Mouse (Mus musculus) urinary bladder, postnatal 4 days (tissue): Measurements from ENCODE around the gene Crtc3.

Source experiments
- DNase-seq, 2 experiments: peaks; one replicate each; pipeline ENCODE4 v3.0.0; 2021 to 2022; ENCODE audit warnings: low spot score in 2 of 2

Crtc3 gene

DNA sequence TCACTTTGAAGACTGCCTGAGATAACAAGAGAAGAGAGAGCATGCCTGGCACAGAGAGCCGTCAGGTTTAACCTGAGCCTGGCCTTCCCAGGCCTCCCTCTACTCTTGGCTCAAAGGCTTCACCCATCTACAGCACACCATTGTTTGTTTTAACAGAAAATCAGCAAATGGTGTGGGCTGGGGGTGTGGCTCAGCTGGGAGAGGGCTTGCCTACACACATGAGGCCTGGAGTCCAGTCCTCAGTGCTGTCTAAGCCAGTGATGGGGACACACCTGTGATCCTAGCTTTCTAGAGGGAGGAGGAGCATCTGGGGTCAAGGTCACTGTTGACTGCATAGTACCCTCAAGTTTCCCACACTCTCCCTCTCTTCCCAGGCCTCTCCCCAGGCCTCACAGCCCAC, 6.0 kb downstream of the Crtc3 start:
- DNase-seq: no peak

DNA sequence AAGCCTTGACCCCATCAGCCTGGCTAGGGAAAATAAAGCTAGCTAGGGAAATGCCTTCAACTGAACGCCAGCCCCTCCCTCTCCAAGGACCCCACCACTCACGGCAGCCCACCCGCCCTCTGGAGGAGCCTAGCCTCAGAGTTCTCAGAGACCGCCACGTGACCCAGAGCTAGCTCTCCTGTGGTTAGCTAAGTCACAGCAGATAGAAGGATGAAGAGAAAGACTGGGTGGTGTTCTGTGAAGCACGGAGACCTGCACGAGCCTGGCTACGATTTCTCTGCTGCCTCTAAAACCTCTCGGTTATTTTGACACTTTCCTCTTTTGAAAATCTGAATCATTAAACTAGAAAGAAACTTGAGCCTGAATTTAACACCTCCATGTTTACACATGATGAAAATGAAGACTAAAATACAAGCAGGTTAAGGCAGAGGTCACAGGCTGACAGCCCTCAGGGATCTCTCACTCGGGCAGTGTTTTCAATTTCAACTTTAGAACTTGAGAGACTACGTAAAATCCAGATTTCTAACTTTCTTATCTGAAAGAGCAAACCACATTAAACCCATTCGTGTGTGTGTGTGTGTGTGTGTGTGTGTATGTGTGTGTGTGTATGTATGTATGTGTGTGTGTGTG, 8.3 kb downstream of the Crtc3 start:
- DNase-seq: no peak

DNA sequence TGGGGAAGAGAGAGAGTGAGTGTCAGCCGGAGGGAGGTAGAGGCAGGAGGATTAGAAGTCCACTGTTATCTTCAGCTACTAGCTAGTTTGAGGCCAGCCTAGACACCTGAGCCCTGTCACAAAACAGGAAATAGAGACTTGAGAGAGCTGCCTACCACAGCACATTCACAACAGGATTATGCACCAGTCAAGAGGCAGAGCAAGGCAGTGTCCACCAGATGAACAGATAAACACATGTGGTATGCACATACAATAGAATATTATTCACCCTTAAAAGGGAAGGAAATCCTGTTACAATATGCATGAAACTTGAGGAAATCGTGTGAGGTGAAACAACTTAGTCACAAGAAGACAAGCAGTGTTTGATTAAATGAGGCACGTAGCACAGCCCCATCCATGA, 16.4 kb downstream of the Crtc3 start:
- no peak for DNase-seq

DNA sequence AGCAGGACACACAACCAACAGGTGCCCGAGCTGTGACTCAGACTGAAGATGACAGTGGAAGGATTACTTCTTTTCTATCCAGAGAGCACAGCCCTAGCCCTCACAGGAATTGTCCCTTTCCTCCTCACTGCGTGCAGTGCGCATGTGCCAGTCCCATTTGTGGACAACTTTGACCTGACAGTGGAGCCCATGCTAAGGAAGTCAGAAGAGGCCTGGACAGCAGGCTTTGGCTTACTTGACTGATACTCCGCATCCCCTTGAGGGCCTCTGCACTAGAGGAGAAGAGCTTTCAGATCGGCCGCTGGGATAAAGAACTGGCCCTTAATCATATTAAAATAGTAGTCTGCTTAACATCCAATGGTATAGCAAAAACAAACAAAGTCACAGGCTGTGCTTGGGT, 17.8 kb downstream of the Crtc3 start:
- no peak for DNase-seq

DNA sequence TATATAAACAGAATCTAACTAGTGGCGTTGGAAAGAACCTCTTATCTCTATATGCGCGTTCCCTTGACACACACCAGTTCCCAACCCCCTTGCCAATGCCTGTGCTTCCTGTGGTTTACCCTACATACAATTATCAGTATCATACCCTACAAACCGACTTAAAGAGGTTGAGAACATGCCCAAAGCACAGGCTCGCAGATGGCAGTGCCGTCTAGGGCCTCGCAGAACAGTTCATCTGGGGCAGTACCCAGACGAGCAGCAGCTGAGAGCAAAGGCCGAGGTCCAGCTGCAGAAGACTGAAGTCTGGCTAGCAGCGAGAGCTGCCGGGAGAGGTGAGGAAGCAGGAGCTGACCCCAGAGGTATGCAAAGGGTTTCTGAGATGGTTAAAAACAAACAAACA, 21.5 kb downstream of the Crtc3 start:
- no peak for DNase-seq

DNA sequence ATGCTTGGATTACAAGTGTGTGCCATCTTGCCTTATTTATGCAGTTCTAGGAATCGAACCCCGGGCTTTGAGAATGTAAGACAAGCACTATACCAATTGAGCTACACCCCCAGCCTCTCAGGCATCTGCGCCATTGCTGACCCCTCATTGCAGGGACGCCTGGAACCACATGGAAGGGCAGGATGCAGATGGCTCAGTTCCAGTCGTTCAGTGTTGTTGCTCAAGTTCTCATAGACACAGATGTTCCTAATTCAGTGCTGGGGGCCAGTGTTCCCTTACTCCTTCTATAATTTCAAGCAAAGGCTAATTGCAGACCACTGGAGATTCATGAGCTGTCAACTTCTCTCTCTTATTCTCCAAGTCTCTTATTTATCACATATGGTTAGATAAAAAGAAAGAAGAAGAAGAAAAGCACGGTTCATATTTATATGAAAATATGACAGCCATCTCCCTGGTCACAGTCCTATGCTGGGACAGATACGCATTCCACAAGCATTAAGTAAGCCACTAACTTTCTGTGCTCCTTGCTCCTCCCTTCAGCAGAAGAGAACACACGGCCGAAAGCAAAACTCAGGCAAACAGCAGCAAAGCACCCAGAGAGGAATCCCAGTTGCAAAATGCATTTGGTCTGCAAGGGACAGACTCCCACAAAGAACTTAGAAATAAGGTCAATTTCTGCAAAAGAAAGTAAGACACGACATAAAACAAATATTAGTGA, 22.3 kb downstream of the Crtc3 start:
- no peak for DNase-seq

DNA sequence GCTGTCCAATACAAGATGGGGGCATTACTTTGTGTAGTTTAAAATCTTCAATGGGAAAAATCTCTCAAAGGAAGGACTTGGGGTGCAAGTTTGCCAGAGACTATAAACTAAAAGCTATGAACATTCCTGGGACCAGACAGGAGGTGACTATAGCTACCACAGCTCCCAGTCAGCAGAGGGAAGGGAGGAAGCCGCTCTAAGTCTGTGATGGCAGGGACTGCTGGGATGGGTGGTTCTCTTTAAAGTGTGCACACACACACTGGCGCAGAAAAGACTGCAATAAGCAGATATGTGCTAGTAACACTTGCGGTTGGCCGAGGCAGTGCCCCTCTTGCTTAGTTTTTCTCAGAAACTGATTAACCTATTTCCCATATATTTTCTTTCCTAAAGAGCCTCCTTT, 27.6 kb downstream of the Crtc3 start:
- no peak for DNase-seq

DNA sequence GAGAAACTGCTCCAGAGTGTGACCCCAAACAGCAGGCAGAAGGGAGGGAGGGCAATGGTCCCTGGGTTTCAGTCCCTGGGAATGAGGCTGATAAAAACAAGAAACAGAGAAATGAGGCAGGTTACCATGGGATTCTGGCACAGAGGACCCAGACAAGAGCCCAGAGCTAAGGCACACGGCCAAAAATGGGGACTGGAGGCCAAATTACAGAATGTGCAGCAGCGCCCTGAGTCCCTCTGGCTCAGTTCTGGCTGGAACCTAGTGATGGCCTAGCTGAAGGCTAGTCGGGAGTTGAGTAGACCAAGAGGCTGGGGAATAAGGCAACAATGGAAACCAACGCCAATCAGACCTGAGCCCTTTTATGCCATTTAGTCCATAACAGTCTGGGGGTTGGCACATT, 28.1 kb downstream of the Crtc3 start:
- no peak for DNase-seq

DNA sequence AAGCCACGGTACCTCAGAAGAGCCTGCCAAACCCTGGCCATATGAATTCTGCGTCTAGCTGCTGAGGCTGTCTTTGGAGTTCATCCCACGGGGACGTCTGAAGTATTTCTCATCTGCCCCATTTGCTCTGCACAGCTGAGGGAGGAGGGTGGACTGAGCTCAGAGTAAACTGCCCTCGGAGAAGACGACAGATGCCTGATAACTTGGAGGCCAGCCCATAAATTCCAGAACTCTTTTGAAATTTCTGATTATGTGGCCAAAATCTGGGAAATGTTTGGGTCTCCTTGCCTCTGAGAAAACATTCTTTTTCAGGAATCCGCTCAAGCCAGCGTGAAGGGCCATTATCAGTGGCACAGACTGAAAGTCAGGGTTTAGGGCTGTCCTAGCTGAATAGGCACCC, 30.8 kb downstream of the Crtc3 start:
- no peak for DNase-seq

DNA sequence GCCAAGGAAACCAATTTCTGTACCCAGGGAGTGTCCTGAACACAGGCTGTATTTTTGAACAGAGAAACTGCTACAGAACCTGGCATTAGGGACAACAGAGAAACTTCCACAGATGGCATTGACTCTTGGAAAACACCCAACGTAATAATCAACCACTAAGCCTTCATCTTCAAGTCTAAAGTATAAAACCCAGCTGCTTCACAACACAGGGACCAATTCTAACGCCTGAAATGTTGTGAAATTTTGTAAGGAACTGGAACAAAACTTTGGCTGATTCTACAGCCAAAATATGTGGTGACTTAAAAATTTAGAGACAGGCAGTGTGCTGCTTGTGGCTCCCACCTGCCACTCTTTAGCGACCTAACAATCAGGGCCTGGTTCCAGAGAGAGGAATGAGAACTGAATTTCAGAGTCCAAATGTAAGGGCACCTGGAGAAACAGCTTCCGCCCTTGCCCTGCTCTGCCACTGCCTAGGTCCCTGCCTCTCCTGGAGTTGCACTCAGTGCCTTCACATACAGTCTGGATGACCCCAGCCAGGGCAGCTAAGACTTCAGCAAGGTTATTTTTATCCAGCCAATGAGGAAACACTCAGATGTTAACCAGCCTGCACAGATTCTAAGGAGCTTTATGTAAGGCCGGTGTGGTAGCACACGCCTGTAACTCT, 33.2 kb downstream of the Crtc3 start:
- DNase-seq: no peak

DNA sequence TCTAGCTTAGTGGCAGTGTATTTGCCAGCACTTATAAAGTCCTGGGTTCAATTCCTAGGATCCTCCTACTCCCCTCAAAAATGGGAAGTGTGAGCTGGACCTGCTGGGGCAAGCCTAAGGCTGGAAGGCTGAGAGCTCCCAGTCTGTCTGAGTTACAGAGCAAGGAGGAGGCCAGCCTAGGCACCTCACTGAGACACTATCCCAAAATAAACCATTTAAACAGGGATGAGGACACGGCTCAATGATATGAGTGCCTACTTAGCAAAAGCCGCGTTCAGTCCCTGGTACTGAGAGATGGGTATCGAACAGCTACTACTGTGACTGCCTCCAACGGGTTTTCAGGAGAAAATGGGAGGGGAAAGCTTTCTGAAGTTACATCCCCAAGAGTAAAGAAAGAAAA, 33.8 kb downstream of the Crtc3 start:
- DNase-seq: no peak

DNA sequence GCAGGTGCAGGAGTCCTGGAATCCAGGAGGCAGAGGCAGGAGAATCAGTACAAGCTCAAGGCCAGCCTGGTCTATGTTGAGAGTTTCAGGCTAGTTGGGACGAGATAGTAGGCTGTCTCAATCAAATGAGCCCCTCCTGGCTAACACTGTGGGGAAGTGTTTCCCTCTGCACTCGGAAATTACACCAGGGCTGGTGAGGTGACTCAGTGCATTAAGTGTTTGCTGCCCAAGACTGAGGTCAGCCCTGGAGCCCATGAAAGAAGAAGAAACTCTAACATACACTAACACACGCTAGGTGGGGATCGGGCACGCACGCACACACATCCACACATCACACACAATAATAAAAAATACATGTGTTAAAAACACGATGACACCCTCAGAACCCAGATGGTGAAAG, 34.3 kb downstream of the Crtc3 start:
- no peak for DNase-seq

DNA sequence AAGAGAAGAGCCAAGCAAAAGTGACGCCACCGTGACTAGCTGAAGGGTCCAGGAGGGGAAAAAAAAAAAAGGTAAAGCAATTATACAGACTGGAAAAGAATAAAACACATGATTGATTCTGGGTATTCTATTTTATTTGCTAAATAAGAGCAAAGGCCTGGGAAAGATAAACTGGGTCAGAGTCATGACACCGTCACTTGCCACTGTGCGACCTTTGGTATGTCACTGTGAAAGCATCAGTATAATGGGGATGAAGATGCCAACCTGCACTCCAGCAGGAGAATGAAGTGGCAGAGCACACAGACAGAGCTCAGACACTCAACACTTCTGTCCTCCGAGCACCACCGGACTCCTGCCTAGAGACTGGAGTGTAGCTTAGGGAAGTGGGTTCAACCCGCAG, 34.7 kb downstream of the Crtc3 start:
- no peak for DNase-seq

DNA sequence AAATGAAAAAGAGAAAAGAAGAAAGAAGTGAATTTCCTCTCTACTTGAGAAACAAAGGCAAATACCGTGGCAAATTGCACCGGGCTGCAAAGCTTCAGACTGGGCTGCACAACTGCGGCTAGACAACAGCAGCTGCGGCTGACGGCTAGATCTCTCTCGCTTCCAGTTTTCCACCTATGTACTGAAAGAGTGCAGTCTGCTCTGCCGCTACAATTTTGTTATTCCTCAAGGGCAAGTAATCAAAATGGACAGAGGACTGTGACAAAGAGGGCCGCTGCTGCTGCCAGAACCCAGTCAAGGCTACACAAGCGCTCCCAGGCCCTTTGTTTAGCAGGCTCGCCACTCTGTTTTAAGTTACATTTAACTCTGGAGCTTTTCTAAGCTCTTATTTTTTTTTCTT, 35.6 kb downstream of the Crtc3 start:
- no peak for DNase-seq

DNA sequence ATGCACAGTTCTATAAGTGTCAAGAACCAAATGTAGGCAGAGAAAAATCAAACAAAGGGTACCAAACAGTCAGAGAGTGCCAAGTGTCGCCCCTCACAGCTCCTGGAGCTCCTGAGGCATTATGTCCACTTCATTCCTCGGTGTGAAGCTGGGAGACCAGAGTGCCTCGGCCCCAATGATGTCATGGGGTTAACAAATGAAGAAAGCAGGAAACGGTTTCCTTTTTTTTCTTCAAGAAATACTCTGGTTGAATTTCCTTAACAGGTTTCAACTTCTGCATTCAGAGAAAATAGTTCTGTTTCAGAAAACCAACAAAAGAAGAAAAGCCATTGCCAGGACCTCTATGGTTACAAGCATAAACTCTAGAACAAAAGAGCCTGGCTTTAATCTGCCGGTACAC, 36.4 kb downstream of the Crtc3 start:
- DNase-seq: no peak

DNA sequence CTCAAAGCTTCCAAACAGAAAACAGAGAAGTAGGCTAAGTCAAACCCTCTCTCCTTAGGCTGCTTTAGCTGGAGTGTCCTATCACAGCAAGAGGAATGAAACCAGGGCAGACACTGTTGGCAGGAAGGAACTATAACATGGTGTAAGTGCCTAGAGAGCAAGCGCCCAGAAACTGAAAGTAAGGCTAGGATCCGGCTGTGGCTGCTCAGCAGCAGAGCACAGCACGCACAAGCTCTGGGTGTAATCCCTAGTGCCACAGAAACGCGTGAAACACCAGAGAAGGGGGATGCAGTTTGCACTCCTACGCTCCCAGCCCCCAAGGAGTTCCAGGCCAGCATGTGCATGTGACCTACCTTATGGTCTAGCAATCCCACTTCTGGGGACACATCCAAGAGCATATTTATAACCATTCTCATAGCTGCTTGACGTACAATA, 41.2 kb downstream of the Crtc3 start:
- DNase-seq: no peak

DNA sequence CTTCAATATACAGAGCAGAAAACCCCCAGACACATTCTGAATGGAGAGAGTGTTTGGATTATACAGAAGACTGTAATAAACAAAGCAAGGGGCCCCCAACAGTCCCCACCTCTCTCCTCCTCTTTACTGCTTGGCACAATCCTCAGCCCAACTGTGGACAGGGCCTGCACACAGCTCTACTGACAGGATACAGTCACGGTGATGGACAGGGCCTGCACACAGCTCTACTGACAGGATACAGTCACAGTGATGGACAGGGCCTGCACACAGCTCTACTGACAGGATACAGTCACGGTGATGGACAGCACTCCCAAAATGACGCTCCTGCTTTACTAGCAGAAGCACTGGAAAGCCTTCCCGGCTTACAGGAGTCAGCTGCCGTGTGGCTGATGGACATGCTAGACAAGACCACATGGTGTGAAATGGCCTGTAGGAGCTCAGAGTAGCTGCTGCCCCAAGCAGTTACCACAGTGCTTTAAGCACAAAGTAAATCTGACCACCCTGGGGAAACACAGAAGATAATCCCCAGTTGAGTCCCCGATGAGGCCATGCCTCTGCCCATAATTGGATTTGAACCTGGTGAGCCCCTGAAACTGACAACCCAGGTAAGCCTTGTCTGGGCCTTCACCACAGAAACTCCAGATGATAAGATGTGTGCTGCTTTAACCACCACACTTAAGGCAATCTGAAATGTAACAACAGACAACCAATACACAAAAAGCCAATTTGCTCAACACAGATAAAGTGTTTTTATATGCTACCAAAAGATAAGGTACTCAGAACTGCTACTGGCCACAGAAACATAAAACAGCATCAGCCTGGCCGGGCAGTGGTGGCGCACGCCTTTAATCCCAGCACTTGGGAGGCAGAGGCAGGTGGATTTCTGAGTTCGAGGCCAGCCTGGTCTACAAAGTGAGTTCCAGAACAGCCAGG, 42.3 kb downstream of the Crtc3 start:
- DNase-seq: no peak

DNA sequence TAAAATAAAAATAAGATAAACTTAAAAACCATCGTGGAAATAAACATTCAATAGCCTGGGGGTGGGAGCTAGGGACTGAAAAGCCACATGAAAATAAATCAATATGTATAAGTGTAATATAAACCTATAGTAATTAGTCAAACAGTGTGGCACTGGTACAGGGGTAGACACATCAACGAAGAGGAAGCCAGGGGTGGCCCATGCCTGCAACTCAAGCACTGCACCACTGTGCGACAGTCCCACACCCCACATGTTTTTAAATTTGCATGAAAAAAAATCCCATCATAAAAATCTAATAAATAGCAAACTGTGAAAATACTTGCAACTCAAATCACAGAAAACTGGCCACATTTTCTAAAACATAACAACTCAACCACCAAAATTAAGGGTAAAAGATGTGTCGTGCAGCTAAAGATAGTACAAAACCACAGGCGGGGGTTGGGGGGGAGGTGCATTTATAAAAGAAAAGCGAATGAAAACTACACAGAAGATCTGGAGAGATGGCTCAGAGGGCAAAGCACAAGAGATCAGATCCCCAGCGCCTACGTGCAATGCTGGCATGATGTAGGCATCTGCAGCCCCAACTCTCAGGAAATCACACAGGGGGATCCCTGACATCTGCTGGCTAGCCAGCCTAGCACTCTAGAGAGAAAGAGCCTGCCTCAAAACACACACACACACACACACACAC, 45.6 kb downstream of the Crtc3 start:
- DNase-seq: no peak

DNA sequence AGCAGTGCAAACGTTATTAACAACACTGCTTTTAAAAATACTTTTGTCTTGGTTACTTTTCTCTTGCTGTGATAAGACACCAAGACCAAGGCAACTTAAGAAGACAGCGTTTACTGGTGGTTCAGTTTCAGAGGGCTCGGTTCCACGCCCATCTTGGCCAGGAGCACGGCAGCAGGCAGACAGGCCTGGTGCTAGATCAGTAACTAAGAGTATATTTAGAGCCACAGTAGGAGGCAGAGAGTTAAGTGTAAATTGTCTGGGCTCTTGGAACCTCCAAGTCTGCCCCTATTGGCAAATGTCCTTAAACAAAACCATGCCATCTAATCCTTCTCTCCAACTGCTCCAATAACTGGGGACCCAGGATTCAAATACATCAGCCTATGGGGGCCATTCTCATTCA, 46.1 kb downstream of the Crtc3 start:
- no peak for DNase-seq

DNA sequence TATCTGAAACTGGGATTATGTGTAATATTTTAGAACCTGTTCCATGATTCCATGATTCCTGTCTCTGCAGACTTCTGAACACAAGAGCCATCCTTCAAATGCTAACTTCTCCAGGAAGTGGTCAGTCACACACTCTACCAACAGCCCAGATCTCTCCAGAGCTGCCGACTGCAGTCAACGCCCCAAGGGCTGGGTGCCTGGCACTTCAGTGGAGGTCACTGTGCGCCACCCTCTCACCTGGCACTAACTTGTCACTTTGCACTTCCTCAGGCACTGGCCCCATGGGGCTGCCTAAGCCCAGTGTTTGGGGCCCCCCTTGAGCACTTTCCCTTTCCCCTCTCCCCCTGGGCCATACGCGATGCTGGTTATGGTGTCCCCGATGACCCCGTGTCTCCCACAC, 46.8 kb downstream of the Crtc3 start:
- DNase-seq: no peak

DNA sequence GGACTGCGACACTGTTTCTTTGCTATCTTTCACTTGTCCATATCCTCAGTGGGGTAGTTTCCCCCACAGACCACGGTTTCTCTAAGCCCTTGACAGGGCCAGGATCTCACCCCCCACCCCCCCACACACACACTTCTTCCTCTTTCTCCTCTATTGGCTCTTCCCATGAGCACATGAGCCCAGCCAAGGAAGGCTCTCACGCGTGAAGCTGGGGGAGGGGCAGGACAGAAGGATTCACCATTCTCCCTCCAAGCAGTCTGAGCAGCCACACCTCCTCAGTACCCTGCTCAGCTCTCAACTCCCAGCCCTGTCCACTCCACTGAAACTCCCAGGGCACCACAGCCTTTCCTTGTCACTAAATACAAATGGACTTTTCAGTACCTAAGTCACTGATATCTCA, 47.2 kb downstream of the Crtc3 start:
- DNase-seq: no peak

DNA sequence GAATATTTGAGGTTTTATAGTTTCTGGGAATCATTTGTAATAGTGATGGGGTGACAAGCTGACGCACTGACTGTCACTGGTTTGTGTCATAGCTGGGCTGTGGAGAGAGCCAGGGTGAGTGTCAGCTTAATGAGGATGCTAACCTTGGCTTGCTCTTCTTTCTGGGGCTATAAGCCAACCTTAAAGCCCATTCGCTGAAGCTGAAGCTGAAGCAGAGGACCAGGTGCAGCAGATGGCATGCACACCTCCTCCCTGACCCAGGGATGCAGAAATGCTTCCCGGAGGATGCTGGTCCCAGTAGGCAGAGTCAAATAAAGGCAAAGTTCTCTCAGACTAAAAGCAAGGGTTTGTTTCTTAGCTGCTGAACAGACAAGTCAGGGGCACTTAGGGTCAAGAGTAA, 48.7 kb downstream of the Crtc3 start:
- no peak for DNase-seq
